Mouse (Mus musculus): Measurements from ENCODE around the gene Cnot4. TPM values are rescaled to one million over a fixed set of nuclear protein-coding genes. Genes with fewer than 3 reads are reported as not detected.
A peak's percentile ranks its signal among the peaks of the same experiment; 100 is the strongest.
"Not testable (repeated sequence)": the region's sequence is repeated elsewhere in the genome, so short reads cannot be mapped to it uniquely, and the experiment has no call there.

Cnot4 gene
- 16.9 and 18.8 TPM in 2 replicates for total RNA-seq (2012; rRNA removed)

DNA sequence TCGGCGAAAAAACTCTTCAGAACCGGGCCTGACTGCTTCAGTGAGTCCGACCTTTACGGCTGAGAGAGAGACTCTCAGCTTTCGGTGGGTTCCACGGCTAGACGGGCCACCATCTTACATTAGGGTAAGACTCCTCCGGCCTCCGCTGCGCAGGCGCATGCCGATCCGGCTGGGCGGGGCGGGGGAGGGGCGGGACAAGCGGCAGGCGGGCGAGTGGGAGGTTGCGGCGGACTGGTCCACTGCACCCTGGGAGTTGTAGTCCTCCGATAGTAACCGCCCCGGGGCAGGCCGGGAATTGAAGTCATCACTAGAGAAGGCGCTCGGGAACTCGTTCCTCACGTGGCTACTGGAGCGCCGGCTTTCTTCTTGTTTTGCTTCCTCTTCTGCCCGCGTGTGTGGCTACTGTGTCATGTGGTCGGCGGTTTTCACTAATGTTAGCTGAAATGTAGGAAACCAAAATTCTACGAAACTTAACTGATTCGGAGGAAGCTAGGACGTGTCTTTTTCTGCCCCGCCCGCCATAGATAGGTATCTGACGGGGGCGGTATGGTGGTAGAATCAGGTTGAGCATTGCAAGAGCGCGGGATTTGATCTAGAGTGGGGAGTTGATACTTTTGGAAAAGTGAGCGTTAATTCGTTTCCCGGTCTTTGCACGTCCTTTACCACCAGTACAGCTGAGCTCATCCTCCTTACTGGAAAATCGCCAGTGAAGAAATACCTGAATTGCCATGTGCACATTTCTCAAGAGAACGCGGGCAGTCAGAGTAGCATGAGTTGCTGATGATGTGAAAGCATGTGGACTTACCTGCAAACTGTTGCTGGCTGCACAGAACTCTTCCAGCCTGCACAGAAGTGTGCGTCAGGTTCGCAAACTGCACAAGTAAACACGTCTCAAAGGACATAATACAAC lies at the start of gene Cnot4:
Gene Cnot4 (minus strand): TSS at position 146 of the 910 bp plus-strand sequence.
- Histone ChIP-seq H3K4me3 (ENCODE audit: insufficient read depth in 1 of 2, low read depth in 1 of 2, low read length in 2 of 2, poor library complexity in 1 of 2, severe bottlenecking in 1 of 2) (peak within 1 kb of the TSS; percentile 92 to 99), H3K36me3 (ENCODE audit: control insufficient read depth, insufficient read depth, low read length, poor library complexity, severe bottlenecking) (no peaks in the 10 kb centered on the region), H3K9ac (ENCODE audit: insufficient read depth, low read depth, low read length, poor library complexity, severe bottlenecking) (peak within 1 kb of the TSS; percentile 100), H3K9me3 (ENCODE audit: control insufficient read depth, insufficient read depth, low read depth, low read length) (no peaks in the 10 kb centered on the region), H3K4me1 (ENCODE audit: control insufficient read depth in 2 of 2, insufficient read depth in 2 of 2, low read length in 2 of 2, poor library complexity in 1 of 2) (peaks cover 0 to 5% of the 10 kb centered on the region in 2 experiments; a peak in 1 of 4 replicates), H3K27ac (ENCODE audit: insufficient read depth, low read depth, low read length, poor library complexity, severe bottlenecking) (peak within 1 kb of the TSS; percentile 79)
- DNase-seq (ENCODE audit: low read depth, low spot score) = peak; percentile 98
- in situ Hi-C loops (cut with MboI; ENCODE audit: low sequenced_read_pairs in 2 of 2, unreplicated experiment in 2 of 2) = no loop called here
- TF ChIP-seq ZNF384 (IDR thresholded peaks at IDR 0.05; ENCODE audit: low read depth, low read length) = no peak
- peak; percentile 94 for TF ChIP-seq HCFC1 (IDR thresholded peaks at IDR 0.05; ENCODE audit: borderline replicate concordance, insufficient read depth, low read length)
- TF ChIP-seq CHD2 (IDR thresholded peaks at IDR 0.05; ENCODE audit: low read depth, low read length) = peak; percentile 23; the same call in 1 of the 2 replicates

DNA sequence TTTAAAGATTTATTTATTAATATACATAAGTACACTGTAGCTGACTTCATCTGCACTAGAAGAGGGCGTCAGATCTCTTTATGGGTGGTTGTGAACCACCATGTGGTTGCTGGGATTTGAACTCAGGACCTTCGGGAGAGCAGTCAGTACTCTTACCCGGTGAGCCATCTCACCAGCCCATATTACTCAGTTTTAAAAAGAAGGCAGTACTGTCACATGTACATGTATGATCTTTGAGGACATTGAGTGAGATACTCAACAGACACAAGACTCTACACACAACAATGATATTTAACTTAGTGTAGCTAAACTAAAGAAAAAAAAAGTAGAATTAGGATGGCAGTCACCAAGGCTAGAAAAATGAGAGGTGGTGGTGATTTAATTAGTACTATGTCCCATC lies 45.8 kb upstream of the Cnot4 start:
- H3K9me3 ChIP-seq (ENCODE audit: control insufficient read depth, insufficient read depth, low read depth, low read length); H3K4me1 ChIP-seq (ENCODE audit: control insufficient read depth in 2 of 2, insufficient read depth in 2 of 2, low read length in 2 of 2, poor library complexity in 1 of 2); H3K4me3 ChIP-seq (ENCODE audit: insufficient read depth in 1 of 2, low read depth in 1 of 2, low read length in 2 of 2, poor library complexity in 1 of 2, severe bottlenecking in 1 of 2); in situ Hi-C loops (cut with MboI; ENCODE audit: low sequenced_read_pairs in 2 of 2, unreplicated experiment in 2 of 2); H3K27ac ChIP-seq (ENCODE audit: insufficient read depth, low read depth, low read length, poor library complexity, severe bottlenecking); H3K36me3 ChIP-seq (ENCODE audit: control insufficient read depth, insufficient read depth, low read length, poor library complexity, severe bottlenecking); DNase-seq (ENCODE audit: low read depth, low spot score); H3K9ac ChIP-seq (ENCODE audit: insufficient read depth, low read depth, low read length, poor library complexity, severe bottlenecking): not testable (repeated sequence)

DNA sequence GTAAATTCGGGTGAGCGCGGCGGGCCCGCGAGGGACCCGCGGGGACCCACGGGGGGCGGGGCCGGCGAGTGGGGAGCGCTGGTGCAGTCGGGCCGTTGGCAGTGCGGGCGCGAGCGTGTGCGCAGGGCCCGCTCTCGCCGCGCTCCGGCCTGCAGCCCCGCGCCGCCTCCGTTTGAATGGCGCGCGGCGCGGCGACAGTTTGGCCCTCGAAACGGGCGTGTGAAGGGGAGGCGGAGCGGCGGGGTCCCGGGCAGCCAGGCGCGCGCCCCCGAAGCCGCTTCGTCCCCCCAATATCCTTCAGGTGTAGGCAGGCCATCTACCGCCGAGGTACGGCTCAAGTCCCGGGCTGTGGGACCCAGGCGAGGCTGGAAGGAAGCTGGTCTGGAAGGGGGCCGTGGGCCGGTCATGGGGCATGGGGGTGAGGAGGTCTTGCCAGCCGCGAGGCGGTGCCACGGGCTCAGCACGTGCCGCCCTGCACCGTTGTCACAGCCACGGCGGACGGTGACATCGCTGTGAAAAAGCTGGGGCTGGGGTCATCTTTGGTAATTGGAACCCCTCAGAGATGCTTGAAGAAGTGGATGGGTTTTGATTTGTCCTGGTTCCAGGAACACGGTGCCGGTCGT lies 44.2 kb upstream of the Cnot4 start:
- H3K4me3 ChIP-seq (ENCODE audit: insufficient read depth in 1 of 2, low read depth in 1 of 2, low read length in 2 of 2, poor library complexity in 1 of 2, severe bottlenecking in 1 of 2) = peak overlapping the region; percentile 77 to 84

DNA sequence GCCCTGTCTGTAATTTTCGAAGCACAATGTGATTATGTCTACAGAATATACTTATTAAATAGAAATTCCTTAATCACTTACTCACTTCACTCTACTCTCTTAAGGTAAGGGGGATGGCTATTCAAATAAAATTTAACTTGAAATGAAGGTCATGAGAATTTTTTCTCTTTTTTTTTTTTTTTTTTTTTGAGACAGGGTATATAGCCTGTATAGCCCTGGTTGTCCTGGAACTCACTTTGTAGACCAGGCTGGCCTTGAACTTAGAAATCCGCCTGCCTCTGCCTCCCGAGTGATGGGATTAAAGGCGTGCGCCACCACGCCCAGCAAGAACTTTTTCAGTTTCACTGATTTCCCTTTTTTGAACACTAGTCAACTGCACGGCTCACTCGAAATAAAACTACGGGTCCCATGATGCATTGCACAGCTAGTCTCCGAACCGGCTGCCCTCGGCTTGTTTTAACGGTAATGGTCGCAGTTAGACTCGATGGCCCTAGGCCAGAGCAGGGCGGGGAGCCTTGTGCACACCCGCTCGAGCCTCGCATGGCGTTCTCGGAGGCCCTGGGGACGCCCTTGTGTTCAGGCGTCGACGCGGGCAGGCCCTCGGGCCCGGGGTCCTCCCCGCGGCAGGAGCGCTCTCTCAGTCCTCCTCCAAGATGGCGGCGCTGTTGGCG lies 43.6 kb upstream of the Cnot4 start, which contains the start of gene Nup205:
Gene Nup205 (plus strand): TSS at position 443 of the 671 bp plus-strand sequence.
- in situ Hi-C loops (cut with MboI; ENCODE audit: low sequenced_read_pairs in 2 of 2, unreplicated experiment in 2 of 2) = no loop called here
- TF ChIP-seq ZNF384 (IDR thresholded peaks at IDR 0.05; ENCODE audit: low read depth, low read length) (peak; percentile 76), ZC3H11A (IDR thresholded peaks at IDR 0.05; ENCODE audit: borderline replicate concordance, low read depth, low read length) (no peak), HCFC1 (IDR thresholded peaks at IDR 0.05; ENCODE audit: borderline replicate concordance, insufficient read depth, low read length) (peak; percentile 92), CHD2 (IDR thresholded peaks at IDR 0.05; ENCODE audit: low read depth, low read length) (no peak), MAFK (IDR thresholded peaks at IDR 0.05; ENCODE audit: insufficient read depth, low read depth, low read length) (no peak)
- H3K4me3 ChIP-seq (ENCODE audit: insufficient read depth in 1 of 2, low read depth in 1 of 2, low read length in 2 of 2, poor library complexity in 1 of 2, severe bottlenecking in 1 of 2) = peak within 1 kb of the TSS; percentile 77 to 84

More for the DNA sequence above, 44.2 kb upstream of the Cnot4 start:
- Histone ChIP-seq H3K4me1 (ENCODE audit: control insufficient read depth in 2 of 2, insufficient read depth in 2 of 2, low read length in 2 of 2, poor library complexity in 1 of 2) (peaks cover 0 to 3% of the 10 kb centered on the region in 2 experiments; a peak in 1 of 4 replicates), H3K9ac (ENCODE audit: insufficient read depth, low read depth, low read length, poor library complexity, severe bottlenecking) (peak overlapping the region; percentile 87), H3K9me3 (ENCODE audit: control insufficient read depth, insufficient read depth, low read depth, low read length) (no peaks in the 10 kb centered on the region), H3K27ac (ENCODE audit: insufficient read depth, low read depth, low read length, poor library complexity, severe bottlenecking) (peak overlapping the region; percentile 80; the same call in 1 of the 2 replicates), H3K36me3 (ENCODE audit: control insufficient read depth, insufficient read depth, low read length, poor library complexity, severe bottlenecking) (no peaks in the 10 kb centered on the region)
- TF ChIP-seq ZNF384 (IDR thresholded peaks at IDR 0.05; ENCODE audit: low read depth, low read length) (no peak), HCFC1 (IDR thresholded peaks at IDR 0.05; ENCODE audit: borderline replicate concordance, insufficient read depth, low read length) (0 out of 2 replicates have a peak, but pooled peaks have one; percentile 32)
- DNase-seq (ENCODE audit: low read depth, low spot score) = peak; percentile 31
- in situ Hi-C loops (cut with MboI; ENCODE audit: low sequenced_read_pairs in 2 of 2, unreplicated experiment in 2 of 2) = no loop called here

More for the DNA sequence above, 43.6 kb upstream of the Cnot4 start, which contains the start of gene Nup205:
- Histone ChIP-seq H3K4me1 (ENCODE audit: control insufficient read depth in 2 of 2, insufficient read depth in 2 of 2, low read length in 2 of 2, poor library complexity in 1 of 2) (peaks cover 0 to 3% of the 10 kb centered on the region in 2 experiments; a peak in 1 of 4 replicates), H3K9me3 (ENCODE audit: control insufficient read depth, insufficient read depth, low read depth, low read length) (no peaks in the 10 kb centered on the region), H3K9ac (ENCODE audit: insufficient read depth, low read depth, low read length, poor library complexity, severe bottlenecking) (peak within 1 kb of the TSS; percentile 87), H3K27ac (ENCODE audit: insufficient read depth, low read depth, low read length, poor library complexity, severe bottlenecking) (peak within 1 kb of the TSS; percentile 80), H3K36me3 (ENCODE audit: control insufficient read depth, insufficient read depth, low read length, poor library complexity, severe bottlenecking) (no peaks in the 10 kb centered on the region)
- peak; percentile 65 for DNase-seq (ENCODE audit: low read depth, low spot score)
